Mouse (Mus musculus): ENCODE measurements around the gene Clic4. TPM values are rescaled to one million over a fixed set of nuclear protein-coding genes. Genes with fewer than 3 reads are reported as not detected.
"Not testable (repeated sequence)": the region's sequence is repeated elsewhere in the genome, so short reads cannot be mapped to it uniquely, and the experiment has no call there.

The Clic4 gene
- total RNA-seq, 2 experiments from 2014 or later, result 31.8 to 34.1 TPM

GRCm38 (mm10) chr4:135296565-135296964 lies 24.0 kb upstream of the Clic4 start:
- DNase-seq (ENCODE audit: low spot score in 2 of 2), result no peak
- intact Hi-C loops (cut with DNase I), result no loop called here

- no peak for DNase-seq (ENCODE audit: low spot score in 2 of 2)
- intact Hi-C loops (cut with DNase I), result no loop called here
Measured at GRCm38 (mm10) chr4:135293813-135294212, 21.2 kb upstream of the Clic4 start.

- no peak for DNase-seq (ENCODE audit: low spot score in 2 of 2)
- intact Hi-C loops (cut with DNase I), result no loop called here
Measured at GRCm38 (mm10) chr4:135292477-135293089, 20.0 kb upstream of the Clic4 start.

- DNase-seq (ENCODE audit: low spot score in 2 of 2), result no peak
Measured at GRCm38 (mm10) chr4:135291841-135292240, 19.2 kb upstream of the Clic4 start.

GRCm38 (mm10) chr4:135291199-135291598 lies 18.6 kb upstream of the Clic4 start:
- DNase-seq (ENCODE audit: low spot score in 2 of 2), result no peak
- intact Hi-C loops (cut with DNase I), result no loop called here

More at GRCm38 (mm10) chr4:135291841-135292240, 19.2 kb upstream of the Clic4 start:
- intact Hi-C loops (cut with DNase I), result no loop called here

GRCm38 (mm10) chr4:135287975-135288374 lies 15.4 kb upstream of the Clic4 start:
- DNase-seq (ENCODE audit: low spot score in 2 of 2), result no peak
- intact Hi-C loops (cut with DNase I), result no loop called here

- DNase-seq (ENCODE audit: low spot score in 2 of 2), result no peak
- intact Hi-C loops (cut with DNase I), result no loop called here
Measured at GRCm38 (mm10) chr4:135286833-135287395, 14.3 kb upstream of the Clic4 start.

GRCm38 (mm10) chr4:135286033-135286622 lies 13.5 kb upstream of the Clic4 start:
- intact Hi-C loops (cut with DNase I), result no loop called here
- DNase-seq (ENCODE audit: low spot score in 2 of 2), result peak in 1 of 2 experiments; percentile 22

- no peak for DNase-seq (ENCODE audit: low spot score in 2 of 2)
- intact Hi-C loops (cut with DNase I), result no loop called here
Measured at GRCm38 (mm10) chr4:135285436-135285835, 12.8 kb upstream of the Clic4 start.

- DNase-seq (ENCODE audit: low spot score in 2 of 2), result no peak
- intact Hi-C loops (cut with DNase I), result no loop called here
Measured at GRCm38 (mm10) chr4:135283875-135284274, 11.3 kb upstream of the Clic4 start.

- intact Hi-C loops (cut with DNase I), result no loop called here
- DNase-seq (ENCODE audit: low spot score in 2 of 2), result no peak
Measured at GRCm38 (mm10) chr4:135283417-135283816, 10.8 kb upstream of the Clic4 start.

- peak in 1 of 2 experiments; percentile 5 for DNase-seq (ENCODE audit: low spot score in 2 of 2)
- intact Hi-C loops (cut with DNase I), result no loop called here
Measured at GRCm38 (mm10) chr4:135282651-135283290, 10.2 kb upstream of the Clic4 start.

GRCm38 (mm10) chr4:135280016-135280415 lies 7.4 kb upstream of the Clic4 start:
- intact Hi-C loops (cut with DNase I); DNase-seq (ENCODE audit: low spot score in 2 of 2): not testable (repeated sequence)

- no peak for DNase-seq (ENCODE audit: low spot score in 2 of 2)
Measured at GRCm38 (mm10) chr4:135276681-135277379, 4.2 kb upstream of the Clic4 start.

GRCm38 (mm10) chr4:135274761-135275160 lies 2.1 kb upstream of the Clic4 start:
- intact Hi-C loops (cut with DNase I), result loop anchor here (5.0 kb wide), 1 partner anchor 52 kb away; no protein-coding TSS in a partner anchor
- no peak for DNase-seq (ENCODE audit: low spot score in 2 of 2)

More at GRCm38 (mm10) chr4:135276681-135277379, 4.2 kb upstream of the Clic4 start:
- intact Hi-C loops (cut with DNase I), result no loop called here

GRCm38 (mm10) chr4:135273307-135273682 lies 681 bp upstream of the Clic4 start:
- intact Hi-C loops (cut with DNase I), result loop anchor here (2.0 to 5.0 kb wide), 2 partner anchors 46 to 51 kb away; no protein-coding TSS in a partner anchor
- DNase-seq (ENCODE audit: low spot score in 2 of 2), result no peak

- intact Hi-C loops (cut with DNase I), result loop anchor here (2.0 to 5.0 kb wide), 2 partner anchors 47 to 50 kb away; no protein-coding TSS in a partner anchor
- DNase-seq (ENCODE audit: low spot score in 2 of 2), result peak in 1 of 2 experiments; percentile 29
Measured at GRCm38 (mm10) chr4:135271881-135272616, 565 bp downstream of the Clic4 start.

GRCm38 (mm10) chr4:135271419-135271828 lies 1.2 kb downstream of the Clic4 start:
- DNase-seq (ENCODE audit: low spot score in 2 of 2), result no peak
- intact Hi-C loops (cut with DNase I), result loop anchor here (5.0 kb wide), 1 partner anchor 49 kb away; no protein-coding TSS in a partner anchor

GRCm38 (mm10) chr4:135270476-135270875 lies 2.1 kb downstream of the Clic4 start:
- intact Hi-C loops (cut with DNase I), result loop anchor here (5.0 kb wide), 1 partner anchor 48 kb away; no protein-coding TSS in a partner anchor
- no peak for DNase-seq (ENCODE audit: low spot score in 2 of 2)

All from left cerebral cortex, postnatal 25 days (tissue).